Mouse (Mus musculus) midbrain, embryonic 16.5 days (tissue): ENCODE data around the gene Adcy7. TPM values are rescaled to one million over a fixed set of nuclear protein-coding genes. Genes with fewer than 3 reads are reported as not detected.

Experiments
- ATAC-seq: fragments of 200-750 bp; cut with Nextera tagmentation; 2 replicates; pipeline ENCODE4 v1.8.0; 2017; ENCODE audit warnings: moderate TSS enrichment
- H3K27ac ChIP-seq: fragments of 300-500 bp; sonication (generic); 2 replicates; pipeline ENCODE4 v1.5.1; 2014; ENCODE audit warnings: mild to moderate bottlenecking, low read length, mixed read lengths
- H3K27me3 ChIP-seq: fragments of 300-500 bp; sonication (generic); 2 replicates; pipeline ENCODE4 v1.6.1; 2014; ENCODE audit warnings: low read depth, low read length, mixed read lengths; ENCODE audit not compliant: control insufficient read depth, insufficient read depth
- H3K36me3 ChIP-seq: fragments of 300-500 bp; sonication (generic); 2 replicates; pipeline ENCODE4 v1.6.1; 2014; ENCODE audit warnings: mild to moderate bottlenecking, low read length, moderate library complexity, mixed read lengths; ENCODE audit not compliant: control insufficient read depth, insufficient read depth
- H3K4me1 ChIP-seq: fragments of 300-500 bp; sonication (generic); 2 replicates; pipeline ENCODE4 v1.6.1; 2014; ENCODE audit warnings: mild to moderate bottlenecking, low read length, mixed read lengths; ENCODE audit not compliant: control insufficient read depth, insufficient read depth
- H3K4me2 ChIP-seq: fragments of 300-500 bp; sonication (generic); 2 replicates; pipeline ENCODE4 v1.6.1; 2014; ENCODE audit warnings: mild to moderate bottlenecking, low read length, mixed read lengths
- H3K4me3 ChIP-seq: fragments of 300-500 bp; sonication (generic); 2 replicates; pipeline ENCODE4 v1.5.1; 2014; ENCODE audit warnings: low read depth, mild to moderate bottlenecking, low read length, moderate library complexity, mixed read lengths
- H3K9ac ChIP-seq: fragments of 300-500 bp; sonication (generic); 2 replicates; pipeline ENCODE4 v1.6.1; 2014; ENCODE audit warnings: low read depth, low read length, mixed read lengths
- H3K9me3 ChIP-seq: fragments of 300-500 bp; sonication (generic); replicated peaks from 2 replicates; pipeline ENCODE4 v1.6.1; 2014; ENCODE audit warnings: mild to moderate bottlenecking, low read length, mixed read lengths; ENCODE audit not compliant: control insufficient read depth, poor library complexity, severe bottlenecking
- WGBS: fragments of 180-500 bp; shearing (Covaris S2); extraction: QIAGEN DNeasy Blood & Tissue Kit; methylation state at CpG from one replicate; pipeline ENCODE4 v1.1.7; 2014; 5-methylcytosine and 5-hydroxymethylcytosine counted together
- polyA plus RNA-seq: library from polyadenylated mRNA; unstranded; fragments of >200 nt; fragmentation: Nextera tagmentation; extraction: Ambion mirVana; gene quantifications from 2 replicates; pipeline ENCODE4 v1.2.1, GENCODE M21; 2015

Gene Adcy7
- polyA plus RNA-seq, 1 experiment from 2014 or later, result 6.6 TPM

- peaks cover 3% of the 10 kb centered on the region for H3K27me3 ChIP-seq
- H3K27ac ChIP-seq, result no peak overlapping the region
- no peaks in the 10 kb centered on the region for H3K9me3 ChIP-seq
- no peak overlapping the region for H3K9ac ChIP-seq
- H3K36me3 ChIP-seq, result no peaks in the 10 kb centered on the region
- no peaks in the 10 kb centered on the region for H3K4me1 ChIP-seq
- no peak overlapping the region for H3K4me2 ChIP-seq
- no peak for ATAC-seq
- WGBS, result 91% methylated on average over 14 of the region's 14 CpGs
- H3K4me3 ChIP-seq, result no peak overlapping the region
These were observed 5.3 kb upstream of the Adcy7 start for GRCm38 (mm10) chr8:88266801-88267403.

- H3K27ac ChIP-seq, result no peak overlapping the region
- 47% methylated on average over 7 of the region's 7 CpGs for WGBS
- H3K9me3 ChIP-seq, result no peaks in the 10 kb centered on the region
- H3K4me3 ChIP-seq, result no peak overlapping the region
- H3K4me1 ChIP-seq, result no peaks in the 10 kb centered on the region; the same call in 1 of the 2 replicates
- peaks cover 10% of the 10 kb centered on the region for H3K27me3 ChIP-seq
- no peak overlapping the region for H3K4me2 ChIP-seq
- H3K9ac ChIP-seq, result no peak overlapping the region
- H3K36me3 ChIP-seq, result no peaks in the 10 kb centered on the region
- ATAC-seq, result no peak
These were observed 2.9 kb upstream of the Adcy7 start for GRCm38 (mm10) chr8:88269107-88269875.

GRCm38 (mm10) chr8:88270086-88270485, 2.1 kb upstream of the Adcy7 start:
- H3K4me3 ChIP-seq, result no peak overlapping the region
- 74% methylated on average over 3 of the region's 3 CpGs for WGBS
- H3K36me3 ChIP-seq, result no peaks in the 10 kb centered on the region
- peaks cover 10% of the 10 kb centered on the region for H3K27me3 ChIP-seq
- no peak overlapping the region for H3K9ac ChIP-seq
- no peaks in the 10 kb centered on the region; the same call in 1 of the 2 replicates for H3K4me1 ChIP-seq
- no peak overlapping the region for H3K27ac ChIP-seq
- no peaks in the 10 kb centered on the region for H3K9me3 ChIP-seq
- H3K4me2 ChIP-seq, result no peak overlapping the region
- ATAC-seq, result no peak

GRCm38 (mm10) chr8:88273051-88273430, 838 bp downstream of the Adcy7 start:
- no peaks in the 10 kb centered on the region for H3K9me3 ChIP-seq
- no peak for ATAC-seq
- H3K36me3 ChIP-seq, result no peaks in the 10 kb centered on the region
- peak overlapping the region; percentile 64 for H3K9ac ChIP-seq
- H3K4me2 ChIP-seq, result peak overlapping the region; percentile 96
- WGBS, result 67% methylated on average over 7 of the region's 7 CpGs
- H3K27ac ChIP-seq, result no peak overlapping the region
- H3K27me3 ChIP-seq, result peaks cover 10% of the 10 kb centered on the region
- no peaks in the 10 kb centered on the region; the same call in 1 of the 2 replicates for H3K4me1 ChIP-seq
- H3K4me3 ChIP-seq, result peak overlapping the region; percentile 51

GRCm38 (mm10) chr8:88274090-88274489, 1.9 kb downstream of the Adcy7 start:
- no peak for ATAC-seq
- no peaks in the 10 kb centered on the region for H3K36me3 ChIP-seq

GRCm38 (mm10) chr8:88279220-88279619, 7.0 kb downstream of the Adcy7 start:
- no peak for ATAC-seq
- no peaks in the 10 kb centered on the region for H3K27me3 ChIP-seq
- no peaks in the 10 kb centered on the region for H3K36me3 ChIP-seq
- no peaks in the 10 kb centered on the region for H3K9me3 ChIP-seq
- H3K27ac ChIP-seq, result no peak overlapping the region
- H3K4me1 ChIP-seq, result no peaks in the 10 kb centered on the region
- no peak overlapping the region for H3K4me2 ChIP-seq
- H3K4me3 ChIP-seq, result no peak overlapping the region
- WGBS, result 67% methylated on average over 5 of the region's 5 CpGs
- no peak overlapping the region for H3K9ac ChIP-seq

More at GRCm38 (mm10) chr8:88274090-88274489, 1.9 kb downstream of the Adcy7 start:
- H3K9ac ChIP-seq, result no peak overlapping the region
- WGBS, result 92% methylated on average over 5 of the region's 5 CpGs
- H3K4me3 ChIP-seq, result no peak overlapping the region
- H3K4me1 ChIP-seq, result no peaks in the 10 kb centered on the region; the same call in 1 of the 2 replicates
- no peaks in the 10 kb centered on the region for H3K9me3 ChIP-seq
- H3K27ac ChIP-seq, result no peak overlapping the region
- peaks cover 10% of the 10 kb centered on the region for H3K27me3 ChIP-seq
- H3K4me2 ChIP-seq, result no peak overlapping the region

GRCm38 (mm10) chr8:88279670-88280069, 7.5 kb downstream of the Adcy7 start:
- Histone ChIP-seq H3K36me3 (no peaks in the 10 kb centered on the region), H3K4me3 (no peak overlapping the region), H3K27ac (no peak overlapping the region), H3K9me3 (no peaks in the 10 kb centered on the region), H3K9ac (no peak overlapping the region), H3K27me3 (no peaks in the 10 kb centered on the region), H3K4me1 (no peaks in the 10 kb centered on the region), H3K4me2 (no peak overlapping the region)
- ATAC-seq, result no peak
- WGBS, result 89% methylated on average over 6 of the region's 6 CpGs

- 81% methylated on average over 7 of the region's 7 CpGs for WGBS
- no peaks in the 10 kb centered on the region for H3K4me1 ChIP-seq
These were observed 8.7 kb downstream of the Adcy7 start for GRCm38 (mm10) chr8:88280904-88281303.

GRCm38 (mm10) chr8:88282684-88283083, 10.5 kb downstream of the Adcy7 start:
- WGBS, result 58% methylated on average over 8 of the region's 8 CpGs
- H3K4me3 ChIP-seq, result no peak overlapping the region
- H3K27me3 ChIP-seq, result no peaks in the 10 kb centered on the region
- no peaks in the 10 kb centered on the region for H3K4me1 ChIP-seq
- ATAC-seq, result no peak
- no peak overlapping the region for H3K9ac ChIP-seq
- no peaks in the 10 kb centered on the region for H3K9me3 ChIP-seq
- no peaks in the 10 kb centered on the region for H3K36me3 ChIP-seq
- no peak overlapping the region for H3K4me2 ChIP-seq
- H3K27ac ChIP-seq, result no peak overlapping the region

More at GRCm38 (mm10) chr8:88280904-88281303, 8.7 kb downstream of the Adcy7 start:
- Histone ChIP-seq H3K4me2 (no peak overlapping the region), H3K27ac (no peak overlapping the region), H3K9me3 (no peaks in the 10 kb centered on the region), H3K27me3 (no peaks in the 10 kb centered on the region), H3K36me3 (no peaks in the 10 kb centered on the region), H3K9ac (no peak overlapping the region), H3K4me3 (no peak overlapping the region)
- no peak for ATAC-seq
